Mouse (Mus musculus) MEL (cell line): ENCODE measurements around the gene Gadd45g. TPM values are rescaled to one million over a fixed set of nuclear protein-coding genes. Genes with fewer than 3 reads are reported as not detected.

Experiments
- polyA plus RNA-seq, 2 experiments: library from polyadenylated mRNA; stranded (reverse) in 1 of 2; unstranded in 1 of 2; fragments of >175 nt in 1 of 2; fragments of >200 nt in 1 of 2; gene quantifications; 2 replicates each; pipeline versions ENCODE4 v1.2.1 to v1.2.4; 2012; ENCODE audit warnings: low replicate concordance in 2 of 2, low read depth in 1 of 2; ENCODE audit not compliant: insufficient read length in 2 of 2, insufficient read depth in 1 of 2, missing spikeins in 1 of 2
- total RNA-seq: library from RNA; depleted of rRNA; stranded (reverse); fragments of 300-350 nt; gene quantifications from 2 replicates; pipeline ENCODE4 v1.2.3, GENCODE M21; 2012; rRNA removed

The Gadd45g gene
- total and polyA plus RNA-seq, 3 experiments: 7.2 to 11.0 TPM; not detected in 1

Other genes starting within 250 kb of the Gadd45g start
- 297 and 388 TPM in 2 replicates for gene Cks2, start 201.4 kb upstream of the Gadd45g start, total RNA-seq
- gene Cks2, start 201.4 kb upstream of the Gadd45g start, polyA plus RNA-seq: 100 to 1,000 TPM; 243 to 846 TPM
- 23.4 and 26.0 TPM in 2 replicates for gene Secisbp2, start 195.0 kb upstream of the Gadd45g start, total RNA-seq
- 10 to 100 TPM; 28.5 to 76.4 TPM for gene Secisbp2, start 195.0 kb upstream of the Gadd45g start, polyA plus RNA-seq
- 6.9 and 8.2 TPM in 2 replicates for gene Sema4d, start 52.9 kb upstream of the Gadd45g start, total RNA-seq
- gene Sema4d, start 52.9 kb upstream of the Gadd45g start, polyA plus RNA-seq: 10 to 100 TPM in 1 of 2 experiments, not detected in 1; 20.3 TPM